Mouse (Mus musculus) right cerebral cortex, postnatal 14 days (tissue): ENCODE results near the gene Hcfc2.
A peak's percentile ranks its signal among the peaks of the same experiment; 100 is the strongest.

Source experiments
- DNase-seq: peaks from one replicate; pipeline ENCODE4 v3.0.0; 2022

Hcfc2 gene

DNA sequence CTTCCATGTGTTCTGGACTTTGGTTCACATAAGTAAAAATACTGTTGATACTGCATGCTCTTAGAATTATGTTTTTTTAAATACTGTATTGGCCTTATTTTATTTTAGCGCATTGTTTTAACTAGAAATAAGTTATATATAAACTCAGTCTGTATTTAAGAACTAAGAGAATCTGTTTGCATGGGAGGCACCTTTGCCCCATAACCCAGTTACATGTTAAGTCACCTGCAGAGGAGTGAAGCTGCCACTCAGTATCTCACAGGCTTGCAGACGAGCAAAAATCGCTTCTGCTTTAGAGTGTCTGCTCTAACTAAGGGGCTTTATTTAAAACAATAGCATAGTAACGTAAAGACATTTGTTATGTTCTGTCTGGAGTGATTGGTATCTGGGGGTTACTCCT is 45.9 kb downstream of the Hcfc2 start:
- DNase-seq = no peak

GRCm38 (mm10) chr10:82742578-82742977 is 46.6 kb downstream of the Hcfc2 start:
- DNase-seq = no peak

DNA sequence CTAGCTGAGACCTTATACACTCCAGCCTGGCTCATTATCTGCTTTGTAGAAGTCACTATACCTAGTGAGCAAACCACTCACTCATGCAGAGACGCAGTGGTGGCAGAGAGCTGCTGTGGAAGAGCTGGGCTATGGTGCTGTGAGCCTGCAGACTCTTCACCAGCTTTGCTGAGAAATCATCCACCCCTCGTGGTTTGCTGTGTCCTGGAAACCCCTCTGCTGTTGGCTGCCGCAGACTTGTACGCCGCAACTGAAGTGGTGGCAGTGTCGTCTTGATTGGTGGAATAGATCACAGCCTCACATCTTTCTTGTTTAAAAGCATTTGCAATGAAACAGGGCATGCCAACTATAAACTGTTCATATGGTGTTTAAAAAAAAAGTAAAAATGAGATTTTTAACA is 48.3 kb downstream of the Hcfc2 start:
- no peak for DNase-seq

- no peak for DNase-seq
These were observed 49.3 kb downstream of the Hcfc2 start for GRCm38 (mm10) chr10:82745301-82745700.

DNA sequence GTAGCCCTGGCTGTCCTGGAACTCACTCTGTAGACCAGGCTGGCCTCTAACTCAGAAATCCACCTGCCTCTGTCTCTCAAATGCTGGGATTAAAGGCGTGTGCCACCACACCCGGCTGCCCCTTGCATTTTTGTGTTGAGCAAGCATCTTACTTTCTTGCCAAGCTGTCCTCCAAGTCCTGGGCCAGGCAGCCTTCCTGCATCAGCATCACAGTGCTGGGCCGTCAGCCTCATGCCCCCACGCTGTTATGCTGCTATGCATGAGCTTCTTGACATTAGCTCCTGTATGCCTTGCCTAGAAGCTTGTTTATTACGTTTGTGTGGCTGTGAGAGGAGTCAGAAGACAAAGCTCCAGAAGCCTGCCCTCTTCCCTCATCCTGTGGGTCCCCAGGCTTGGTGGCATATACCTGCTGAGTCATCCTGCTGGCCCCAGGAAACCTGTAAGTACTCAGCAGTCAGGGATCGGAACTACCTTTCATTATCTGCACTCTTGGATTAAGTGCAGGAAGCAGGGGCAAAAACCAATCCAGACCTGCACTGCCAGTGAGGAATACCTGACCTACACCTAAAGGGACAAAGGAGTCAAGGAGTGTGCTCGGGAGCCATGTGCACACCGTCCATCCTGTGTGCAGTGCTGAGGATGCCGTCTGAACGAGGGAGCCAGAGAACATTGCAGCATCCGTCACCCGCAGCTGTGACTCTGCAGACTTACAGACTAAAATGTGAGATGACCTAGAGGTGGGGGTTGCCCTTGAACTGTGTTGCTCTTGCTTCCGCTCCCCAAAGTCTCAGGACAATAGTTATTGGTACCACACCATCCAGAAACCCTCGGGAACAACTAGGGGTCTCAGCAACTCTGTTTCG is 51.3 kb downstream of the Hcfc2 start:
- DNase-seq = no peak

DNA sequence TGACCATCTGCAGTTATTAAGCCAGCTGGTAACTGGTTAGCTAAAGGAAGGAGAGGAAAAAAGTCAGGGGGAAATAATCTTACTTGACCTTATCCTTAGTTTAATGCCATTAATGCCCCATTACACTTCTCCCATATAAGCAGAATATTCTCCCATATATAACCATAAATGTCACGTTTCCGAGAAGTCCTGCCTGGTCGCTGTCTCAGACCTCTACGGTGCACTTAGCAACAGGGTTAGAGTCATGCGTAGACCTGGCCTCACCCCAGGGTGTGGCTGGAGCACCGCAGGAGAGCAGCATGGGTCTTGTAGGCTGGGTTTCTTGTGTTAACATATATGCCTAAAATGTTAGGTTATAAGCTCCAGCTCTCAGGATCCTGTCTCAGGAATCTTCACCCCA is 54.8 kb downstream of the Hcfc2 start:
- DNase-seq = no peak

GRCm38 (mm10) chr10:82752921-82753320 is 57.0 kb downstream of the Hcfc2 start:
- no peak for DNase-seq

DNA sequence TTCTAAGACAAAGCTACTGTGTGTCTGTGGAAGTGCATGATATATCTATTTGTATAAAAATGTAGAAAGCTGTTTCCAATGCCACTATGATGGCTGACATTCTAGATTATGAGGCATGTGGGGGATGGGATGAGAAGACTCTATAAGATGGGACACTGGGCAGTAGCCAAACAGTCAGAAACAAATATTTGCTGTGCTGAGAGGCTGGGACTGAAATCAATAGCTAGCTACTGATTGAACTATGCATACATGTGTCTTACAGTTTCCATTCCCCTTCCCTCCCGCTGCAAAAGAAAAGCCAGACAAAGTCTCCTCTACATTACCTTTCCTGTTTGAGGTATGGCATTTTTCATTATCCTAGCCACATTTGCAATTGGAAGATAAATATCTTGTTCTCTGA is 58.7 kb downstream of the Hcfc2 start:
- DNase-seq = no peak

DNA sequence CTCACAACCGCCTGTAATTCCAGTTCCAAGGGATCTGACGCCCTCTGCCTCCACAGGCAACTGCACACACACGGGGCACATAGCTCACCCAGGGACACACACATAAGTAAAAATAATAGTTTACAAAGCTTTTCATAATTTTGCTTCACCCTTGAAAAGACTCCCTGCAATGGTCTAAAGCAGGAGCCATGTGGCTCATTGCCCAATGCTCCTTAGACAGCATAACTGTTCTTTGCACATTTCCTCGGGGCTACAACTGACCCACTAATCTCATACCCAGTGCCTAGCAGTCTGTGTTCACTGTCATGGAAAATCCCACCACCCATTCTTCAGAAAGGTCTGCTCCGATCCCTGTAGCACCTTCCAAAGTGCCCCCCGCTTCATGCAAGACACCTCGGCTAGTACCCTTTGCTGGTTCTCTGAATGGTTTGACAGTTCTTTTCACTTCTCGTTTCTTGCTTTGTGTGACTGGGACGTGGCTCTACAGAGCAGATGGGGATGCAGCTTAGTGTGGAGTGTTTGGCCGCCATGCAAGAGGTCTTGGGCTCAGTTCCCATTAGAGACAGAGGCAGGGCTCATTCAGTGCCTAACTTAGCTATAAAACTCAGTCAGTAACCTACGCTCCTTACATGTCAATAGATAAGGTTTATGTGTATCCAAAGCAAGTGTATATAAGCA is 59.4 kb downstream of the Hcfc2 start:
- DNase-seq = no peak

GRCm38 (mm10) chr10:82756466-82756865 is 60.5 kb downstream of the Hcfc2 start:
- DNase-seq = no peak

- DNase-seq = no peak
These were observed 61.4 kb downstream of the Hcfc2 start for GRCm38 (mm10) chr10:82757341-82757740.

- DNase-seq = no peak
These were observed 62.4 kb downstream of the Hcfc2 start for GRCm38 (mm10) chr10:82758368-82758767.

DNA sequence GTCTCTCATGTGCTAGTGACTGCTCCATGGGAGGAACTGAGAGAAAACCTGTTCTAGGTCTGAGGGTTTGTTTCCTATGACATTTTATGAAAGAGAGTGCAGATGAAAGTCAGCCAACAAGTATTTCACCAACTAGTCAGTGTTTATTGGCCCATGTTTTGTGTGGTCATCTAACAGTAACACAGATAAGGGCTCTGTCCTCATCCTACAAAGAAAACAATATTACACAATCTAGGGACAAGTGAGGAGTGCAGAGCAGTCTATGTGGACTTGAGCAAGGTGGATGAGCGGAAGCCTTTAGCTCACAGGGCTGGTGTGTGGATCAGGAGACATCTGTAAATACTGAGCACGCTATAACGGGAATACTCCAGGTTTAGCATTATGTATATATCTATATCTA is 62.9 kb downstream of the Hcfc2 start:
- DNase-seq = no peak

DNA sequence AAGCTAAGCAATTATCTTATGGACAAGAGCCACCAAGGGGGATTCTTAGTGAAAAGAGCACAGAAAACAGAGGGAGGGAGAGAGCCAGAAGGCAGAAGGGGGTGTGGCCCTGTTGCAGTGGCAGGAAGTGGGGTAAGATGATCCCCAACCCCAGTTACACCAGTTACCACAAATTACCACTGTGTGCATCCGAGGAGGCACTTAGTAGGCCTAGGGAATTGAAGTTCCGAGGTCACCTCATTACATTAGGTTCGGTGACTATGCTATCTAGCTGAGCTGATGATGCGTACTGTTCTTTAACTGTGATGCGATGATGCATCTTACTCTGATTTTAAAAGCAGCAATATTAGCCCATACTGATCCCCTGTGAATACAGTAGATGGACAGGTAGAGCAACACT is 63.7 kb downstream of the Hcfc2 start:
- no peak for DNase-seq

- DNase-seq = no peak
These were observed 65.3 kb downstream of the Hcfc2 start for GRCm38 (mm10) chr10:82761037-82761811.

DNA sequence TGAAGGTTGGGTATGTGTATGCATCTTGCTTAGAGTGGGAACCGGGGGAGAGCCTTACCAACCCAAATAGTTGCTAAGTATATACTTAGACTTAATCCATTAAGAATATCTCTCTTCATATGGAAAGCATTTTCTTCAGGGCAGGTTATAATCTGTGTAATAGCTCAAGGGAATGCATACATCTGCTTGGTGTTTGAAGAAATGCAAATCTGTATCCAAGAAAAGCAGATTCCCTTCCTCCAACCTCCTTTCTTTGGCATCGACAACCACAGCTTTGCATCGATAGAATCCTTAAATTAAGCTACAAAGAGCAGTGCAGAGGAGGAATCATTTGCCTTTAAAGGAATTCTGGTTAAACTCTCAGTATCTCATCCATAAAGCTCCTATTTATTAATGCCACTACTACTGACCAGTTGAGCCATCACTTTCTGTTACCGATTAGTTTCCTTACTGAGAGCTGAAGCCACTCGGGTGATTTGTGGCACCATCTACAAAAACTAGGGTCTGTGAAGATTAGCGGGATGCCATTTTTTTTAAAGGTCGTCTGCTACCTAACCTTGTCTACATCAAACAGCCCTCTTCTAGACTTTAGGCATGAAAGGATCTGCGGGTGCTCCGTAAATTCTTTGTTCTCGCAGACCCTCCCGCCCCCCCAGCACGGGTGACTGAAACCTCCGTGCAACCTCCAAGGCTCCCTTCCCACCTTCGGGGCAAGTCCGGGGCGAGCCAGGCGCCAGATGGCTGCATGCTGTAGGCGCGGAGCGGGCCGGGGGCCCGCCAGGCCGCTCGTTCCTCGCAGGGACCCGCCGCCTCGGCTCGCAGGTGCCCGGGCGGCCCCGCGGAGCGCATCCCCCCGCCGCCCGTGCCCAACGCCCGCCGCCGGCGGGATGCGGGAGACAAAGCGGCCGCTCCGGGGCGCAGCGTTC is 67.1 kb downstream of the Hcfc2 start:
- no peak for DNase-seq

DNA sequence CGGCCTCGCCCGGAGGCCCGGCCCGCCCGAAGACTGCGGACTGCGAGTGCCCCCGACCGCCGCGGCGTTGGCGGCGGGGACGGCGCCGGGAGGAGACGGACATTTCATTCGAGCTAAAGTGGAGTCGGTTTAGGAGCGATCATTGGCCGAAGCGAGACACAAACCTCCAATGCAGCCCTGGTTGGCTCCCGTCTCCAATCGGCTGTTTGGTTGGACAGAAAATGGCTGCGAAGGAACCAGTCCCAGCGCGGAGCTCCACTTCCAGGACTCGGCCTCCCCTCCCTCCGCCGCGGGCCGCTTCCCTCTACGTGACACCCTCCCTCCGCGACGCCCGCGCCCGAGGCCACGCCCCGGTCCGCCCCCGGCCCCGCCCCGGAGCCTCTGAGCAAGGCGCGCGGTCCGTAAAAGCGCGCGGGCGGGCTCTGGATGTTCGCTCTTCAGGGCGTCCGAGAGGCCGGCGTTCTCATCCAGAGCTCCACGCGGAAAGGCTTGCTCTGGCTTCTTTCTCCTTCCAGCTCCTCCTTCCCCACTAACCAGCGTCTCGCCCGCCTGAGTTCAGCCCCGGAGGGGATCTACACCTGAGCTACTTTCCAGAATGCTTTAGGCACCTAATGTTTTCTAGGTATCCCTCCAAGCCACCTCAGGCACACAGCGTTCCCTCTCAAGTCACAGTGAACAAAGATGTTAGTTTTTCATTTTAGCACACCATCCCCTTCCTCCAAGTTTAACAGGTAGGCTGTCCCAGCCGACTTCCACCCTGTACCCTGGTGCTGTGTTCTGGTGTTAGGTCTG is 68.1 kb downstream of the Hcfc2 start, which contains the start of gene Nfyb:
Nfyb (minus strand) TSS at position 305 of the 792 bp plus-strand sequence.
- DNase-seq = peak; percentile 95

- no peak for DNase-seq
These were observed 72.9 kb downstream of the Hcfc2 start for GRCm38 (mm10) chr10:82768901-82769300.

DNA sequence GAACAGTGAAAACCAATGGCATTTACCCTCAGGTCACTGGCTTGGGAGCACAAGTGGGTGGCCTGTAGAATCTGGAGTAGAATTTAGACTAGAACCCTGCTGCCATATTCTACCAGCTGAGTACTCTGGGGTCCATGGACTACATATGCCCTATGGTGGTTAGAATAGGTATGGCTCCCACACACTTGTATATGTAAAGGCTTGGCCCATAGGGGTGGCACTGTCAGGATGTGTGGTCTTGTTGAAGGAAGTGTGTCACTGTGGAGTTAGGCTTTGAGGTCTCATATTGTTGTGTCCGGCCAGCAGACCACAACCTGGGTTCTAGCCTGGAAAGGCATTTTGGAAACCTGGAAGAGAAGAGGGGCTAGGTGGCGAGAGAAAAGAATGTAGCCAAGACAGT is 74.8 kb downstream of the Hcfc2 start:
- DNase-seq = no peak

- no peak for DNase-seq
These were observed 75.7 kb downstream of the Hcfc2 start for GRCm38 (mm10) chr10:82771595-82772170.

DNA sequence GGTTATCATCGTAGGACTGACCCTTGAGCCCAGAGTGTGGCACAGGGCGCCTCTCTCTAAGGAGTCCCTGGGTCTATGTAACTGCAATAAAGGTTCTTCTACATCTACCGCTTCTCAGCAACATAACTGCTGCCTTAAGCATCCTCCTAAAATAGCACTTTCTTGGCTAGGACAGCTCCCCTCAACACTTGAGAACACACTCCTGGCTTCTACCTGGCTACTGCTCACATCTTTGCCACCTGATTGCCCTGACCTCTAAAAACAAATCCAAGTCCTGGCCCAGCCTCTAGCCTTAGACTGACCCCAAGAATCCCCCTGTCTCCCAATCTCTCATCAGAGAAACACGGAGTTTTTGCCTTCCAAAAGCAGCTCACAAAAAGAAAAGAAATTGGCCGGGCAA is 78.9 kb downstream of the Hcfc2 start:
- no peak for DNase-seq
